Mouse (Mus musculus): ENCODE data around the gene Trnau1ap.

Trnau1ap gene

DNA sequence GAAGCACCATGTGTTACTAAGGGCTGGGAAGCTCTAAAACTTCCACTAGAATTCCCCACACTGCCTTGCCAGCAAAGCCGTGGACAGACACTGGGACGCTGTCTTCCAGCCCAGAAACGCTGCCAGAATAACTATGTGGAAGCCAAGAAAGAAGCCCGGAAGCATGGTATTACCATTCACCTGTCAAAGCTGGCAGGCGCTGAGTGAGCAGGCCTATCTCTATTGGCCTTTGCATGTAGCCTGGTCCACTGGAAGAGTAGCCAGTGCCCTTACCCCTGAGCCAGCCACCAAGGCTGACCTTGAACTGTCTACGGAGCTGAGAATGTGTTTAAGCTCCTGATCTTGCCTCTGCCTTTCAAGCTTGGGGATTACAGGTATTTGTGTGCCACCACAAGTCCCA, 27.9 kb downstream of the Trnau1ap start:
- DNase-seq (ENCODE audit: low spot score) = no peak

DNA sequence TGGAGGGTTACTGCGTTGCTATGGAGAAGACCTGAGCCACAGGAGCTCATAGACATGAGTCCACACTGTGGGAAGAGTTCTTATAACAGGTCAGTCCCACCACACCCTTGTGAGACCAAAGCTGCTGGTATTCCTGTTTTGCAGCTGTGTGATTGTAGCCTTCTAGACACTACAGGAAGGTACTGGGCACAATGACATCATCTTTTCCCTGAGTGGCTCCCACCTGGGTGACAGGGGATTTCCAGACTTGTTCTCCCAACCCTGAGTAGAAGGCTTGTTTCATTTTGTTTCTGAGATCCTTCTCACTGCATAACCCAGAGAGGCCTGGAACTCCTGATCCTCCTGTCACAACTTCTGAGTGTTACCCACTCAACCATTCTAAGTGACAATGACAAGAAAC, 29.5 kb downstream of the Trnau1ap start:
- DNase-seq (ENCODE audit: low spot score) = no peak

DNA sequence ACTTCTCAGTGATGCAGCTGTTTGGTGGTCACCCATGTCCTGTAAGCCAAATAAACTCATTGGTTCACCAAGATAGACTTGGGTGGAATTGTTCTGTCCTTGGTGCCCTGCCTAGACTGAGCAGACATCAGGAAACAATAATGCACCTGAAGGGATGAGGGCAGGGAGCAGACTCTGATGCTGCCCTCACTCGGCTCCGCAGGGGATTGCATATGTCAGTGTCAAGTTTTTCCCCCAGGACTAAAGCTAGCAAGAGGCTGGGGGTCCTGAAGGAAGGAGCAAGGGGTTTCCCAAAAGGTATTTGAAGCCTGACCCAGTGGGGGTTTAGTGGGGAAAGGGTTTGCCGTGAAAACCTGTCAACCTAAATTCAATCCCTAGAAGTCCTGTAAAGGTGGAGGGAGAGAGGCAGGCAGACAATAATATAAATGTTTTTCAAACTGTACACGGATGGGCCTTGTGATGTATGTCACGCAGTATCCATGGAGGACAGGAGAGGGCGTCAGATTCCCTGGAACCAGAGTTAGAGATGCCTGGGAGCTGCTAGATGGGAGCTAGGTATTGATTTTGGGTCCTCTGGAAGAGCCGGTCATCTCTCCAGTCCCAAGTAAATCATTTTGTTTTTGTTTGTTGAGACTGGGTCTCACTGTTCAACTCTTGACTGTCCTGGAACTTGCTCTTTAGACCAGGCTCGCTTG, 33.5 kb downstream of the Trnau1ap start:
- DNase-seq (ENCODE audit: low spot score) = peak; percentile 34

DNA sequence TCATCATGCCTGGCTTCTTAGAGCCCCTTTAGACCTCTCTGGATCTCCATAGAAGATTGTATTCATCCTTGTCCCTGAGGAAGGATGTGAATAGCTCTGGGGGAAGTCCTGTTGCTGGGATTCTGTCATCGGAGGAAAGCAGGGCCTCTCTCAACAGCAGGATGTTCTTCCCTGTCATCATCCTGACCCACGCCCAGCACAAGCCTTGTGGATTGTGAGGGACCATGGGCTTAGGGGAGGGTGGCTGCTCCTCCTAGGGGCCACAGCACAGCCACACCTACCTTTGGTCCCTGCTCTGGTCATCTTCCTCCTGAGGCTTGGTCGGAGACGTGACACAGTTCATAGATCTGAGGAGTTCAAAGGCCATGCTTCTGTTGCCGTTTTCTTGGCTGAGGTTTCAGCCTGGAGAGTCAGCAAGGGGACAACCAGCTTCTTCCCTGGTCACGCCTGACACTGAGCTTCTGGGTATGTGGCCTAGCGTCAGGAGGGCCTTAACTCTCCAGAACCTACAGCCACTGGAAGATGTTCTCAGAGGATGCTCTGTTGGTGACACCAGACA, 35.6 kb downstream of the Trnau1ap start:
- DNase-seq (ENCODE audit: low spot score) = no peak

DNA sequence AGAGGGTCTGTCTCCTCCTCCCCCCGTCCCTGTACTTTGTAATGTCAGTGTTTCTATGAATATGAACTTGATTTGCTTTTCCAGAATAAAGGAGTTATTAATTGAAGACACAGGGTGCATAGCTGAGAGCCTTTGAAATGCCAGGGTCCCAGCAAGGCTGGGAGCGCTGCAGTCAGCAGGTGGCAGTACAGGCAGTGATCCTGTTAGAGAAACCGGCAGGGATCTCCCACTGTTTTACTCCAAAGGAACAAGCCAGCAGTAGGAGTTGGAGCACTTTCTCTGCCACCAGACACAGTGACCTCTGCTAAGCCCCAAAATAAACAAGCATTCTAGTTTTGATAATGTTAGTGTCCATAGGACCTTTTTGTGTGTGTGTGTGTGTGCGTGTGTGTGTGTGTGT, 36.4 kb downstream of the Trnau1ap start:
- DNase-seq (ENCODE audit: low spot score) = peak; percentile 56

DNA sequence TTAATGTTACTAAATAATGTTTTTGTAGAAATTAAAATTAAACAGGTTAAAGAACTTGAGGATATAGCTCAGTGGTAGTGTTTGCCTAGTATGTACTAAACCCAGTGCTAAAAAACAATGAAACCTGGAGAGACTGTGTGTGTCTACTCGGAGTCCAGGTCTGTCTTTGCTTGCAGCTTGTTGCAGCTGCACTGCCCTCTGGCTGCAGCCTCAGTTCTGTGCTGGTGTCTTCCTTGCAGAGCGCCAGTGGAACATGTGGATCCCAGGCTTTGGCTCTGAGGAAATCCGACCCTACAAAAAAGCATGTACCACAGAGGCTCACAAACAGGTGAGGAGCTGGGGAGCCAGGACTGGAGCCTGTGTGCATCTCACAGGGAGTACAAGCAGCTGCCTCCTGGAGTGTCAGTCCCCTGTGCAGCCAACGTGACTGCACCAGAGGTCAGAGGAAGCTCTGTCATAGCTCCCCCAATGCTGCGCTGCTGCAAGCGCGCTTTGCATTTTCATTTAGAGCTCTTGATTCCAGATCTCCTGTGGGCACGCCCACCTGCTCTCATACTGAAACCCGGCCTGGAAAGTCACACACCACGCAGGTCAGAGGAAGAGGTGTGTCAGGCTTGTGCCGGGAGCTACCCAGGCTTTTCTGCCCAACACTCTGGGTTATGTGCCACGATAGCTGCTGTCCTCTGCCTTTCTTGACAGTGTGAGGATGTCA, 37.6 kb downstream of the Trnau1ap start:
- DNase-seq (ENCODE audit: low spot score) = no peak

DNA sequence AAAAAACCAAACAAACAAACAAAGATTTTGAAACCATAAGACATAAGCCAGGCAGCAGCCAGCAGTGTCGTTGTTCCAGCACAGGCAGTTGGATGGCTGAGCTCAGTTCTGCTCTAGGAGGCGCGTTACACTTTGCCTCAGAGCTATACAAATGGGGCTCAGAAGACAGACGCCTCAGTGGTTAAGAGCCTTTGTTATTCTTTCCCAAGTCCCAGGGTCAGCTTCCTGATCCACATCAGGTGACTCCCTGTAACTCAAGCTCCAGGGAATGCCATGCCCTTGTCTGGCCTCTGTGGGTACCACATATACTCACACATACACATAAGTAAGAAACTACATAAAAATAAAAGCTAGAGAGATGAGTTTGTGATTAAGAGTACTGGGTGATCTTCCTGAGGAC, 38.3 kb downstream of the Trnau1ap start:
- DNase-seq (ENCODE audit: low spot score) = no peak

DNA sequence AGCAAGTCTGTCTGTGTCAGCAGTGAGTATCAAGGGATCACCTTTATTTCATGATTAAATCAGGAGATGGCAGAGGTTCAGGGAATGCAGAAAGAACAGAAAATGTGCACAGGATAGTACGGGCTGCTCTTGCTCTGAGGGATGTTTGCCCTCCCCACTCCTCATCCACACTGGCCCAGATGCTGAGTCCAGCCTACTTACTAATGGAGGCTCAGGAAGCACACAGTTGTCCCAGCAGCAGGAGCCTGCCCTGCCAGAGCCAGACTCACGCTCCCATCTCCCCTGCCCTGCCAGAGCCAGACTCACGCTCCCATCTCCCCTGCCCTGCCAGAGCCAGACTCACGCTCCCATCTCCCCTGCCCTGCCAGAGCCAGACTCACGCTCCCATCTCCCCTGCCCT, 40.5 kb downstream of the Trnau1ap start:
- DNase-seq (ENCODE audit: low spot score) = peak; percentile 48

DNA sequence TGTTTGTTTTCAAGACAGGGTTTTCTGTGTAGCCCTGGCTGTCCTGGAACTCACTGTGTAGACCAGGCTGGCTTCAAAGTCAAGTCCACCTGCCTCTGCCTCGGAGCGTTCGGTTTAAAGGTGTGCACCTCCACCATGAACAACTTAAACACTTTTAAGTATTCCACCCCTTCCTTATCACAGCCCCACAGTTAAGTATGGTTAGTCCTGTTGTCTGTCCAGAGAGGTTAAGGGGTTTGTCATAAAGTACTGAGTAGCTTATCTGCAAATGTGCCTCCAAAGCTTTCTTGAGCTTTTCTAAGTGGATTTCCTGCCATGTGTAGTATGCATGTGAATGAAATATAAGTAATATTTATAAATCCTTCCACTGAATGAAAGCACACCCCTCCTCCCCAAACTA, 53.4 kb downstream of the Trnau1ap start:
- DNase-seq (ENCODE audit: low spot score) = no peak

DNA sequence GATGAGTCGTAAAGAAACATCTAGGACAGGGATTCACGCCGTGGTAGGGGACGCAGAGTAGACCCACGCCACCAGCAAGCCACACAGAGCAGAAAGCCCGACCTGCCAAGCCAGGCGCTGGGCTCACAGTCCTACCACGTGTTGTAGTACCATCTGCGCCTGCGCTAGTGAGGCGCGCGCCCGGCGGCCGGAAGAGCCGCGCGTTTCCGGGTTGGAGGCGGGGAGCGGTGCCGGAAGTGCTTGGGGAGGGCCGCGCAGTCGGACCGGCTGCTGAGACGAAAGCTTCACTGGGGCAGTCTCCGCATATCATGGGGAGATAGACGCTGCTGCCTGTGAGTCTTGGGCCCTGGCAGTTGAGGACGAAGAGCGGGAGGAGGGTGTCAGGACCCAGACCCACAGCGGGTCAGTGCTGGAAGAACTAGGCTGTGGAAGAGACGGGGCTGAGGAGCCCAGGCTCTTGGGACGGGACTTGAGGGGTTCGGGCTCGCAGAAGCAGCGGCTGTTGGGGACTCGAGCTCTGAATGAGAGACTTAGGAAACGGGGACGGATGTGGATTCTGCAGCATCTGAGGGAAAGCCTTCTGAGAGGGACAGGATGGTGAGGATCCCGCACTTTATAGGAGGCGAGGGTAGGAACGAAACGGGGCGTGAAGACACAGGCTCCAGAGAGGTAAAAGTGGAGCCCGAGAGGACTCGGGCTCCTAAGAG, 55.0 kb downstream of the Trnau1ap start, which contains the start of gene Taf12:
Gene Taf12 (plus strand): TSS at position 220 of the 707 bp plus-strand sequence.
- DNase-seq (ENCODE audit: low spot score) = peak; percentile 97

DNA sequence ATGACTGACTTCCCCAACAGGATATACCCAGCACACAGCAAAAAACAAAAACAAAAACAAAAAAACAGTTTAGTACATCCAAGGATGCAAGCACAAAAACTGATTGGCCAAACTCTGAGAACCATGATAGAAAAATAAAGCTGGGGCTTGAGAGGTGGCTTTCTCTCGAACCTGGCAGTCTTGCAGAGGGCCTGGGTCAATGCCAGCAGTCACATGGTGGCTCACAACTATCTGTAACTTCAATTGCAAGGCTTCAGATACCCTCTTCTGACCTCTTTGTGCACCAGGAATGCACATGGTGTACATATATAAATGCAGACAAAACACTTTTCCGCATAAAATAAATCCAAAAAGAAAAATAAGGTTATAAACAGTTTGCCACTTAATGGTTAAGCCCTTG, 56.2 kb downstream of the Trnau1ap start:
- peak; percentile 32 for DNase-seq (ENCODE audit: low spot score)

DNA sequence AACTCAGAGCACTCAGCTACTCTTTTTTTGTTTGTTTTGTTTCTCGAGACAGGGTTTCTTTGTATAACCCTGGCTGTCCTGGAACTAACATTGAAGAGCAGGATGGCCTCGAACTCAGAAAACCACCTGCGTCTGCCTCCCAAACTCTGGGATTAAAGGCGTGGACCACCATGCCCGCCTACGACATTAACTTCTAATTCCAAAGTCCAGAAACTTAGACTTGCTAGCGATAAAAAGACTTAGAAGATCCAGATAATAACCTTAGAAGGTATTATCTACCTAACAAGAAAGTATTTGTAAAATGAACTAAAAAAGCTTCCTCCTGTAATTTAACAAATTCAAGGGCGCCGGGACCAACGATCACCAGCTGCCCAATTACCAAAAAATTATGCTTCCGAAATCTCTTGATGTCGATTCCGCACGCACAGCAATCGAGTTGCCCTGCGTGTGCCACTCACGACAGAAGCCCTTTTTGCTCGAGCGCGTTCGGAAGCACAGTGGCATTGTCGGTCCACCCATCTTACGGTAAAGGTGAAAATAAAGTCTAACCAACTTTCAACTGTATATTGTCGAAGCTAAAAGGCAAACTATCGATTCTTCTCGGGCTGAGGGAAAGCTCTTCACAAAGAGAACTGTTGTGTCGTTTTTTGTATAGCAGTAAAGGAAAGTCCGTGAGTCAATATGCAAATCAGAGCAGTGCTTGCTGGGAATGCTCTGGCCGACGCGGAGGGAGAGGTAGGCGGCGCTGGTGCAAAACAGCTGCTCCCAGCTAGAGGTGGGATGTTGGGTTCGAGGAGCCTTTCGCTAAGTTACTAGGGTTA, 59.4 kb downstream of the Trnau1ap start:
- peak; percentile 98 for DNase-seq (ENCODE audit: low spot score)

DNA sequence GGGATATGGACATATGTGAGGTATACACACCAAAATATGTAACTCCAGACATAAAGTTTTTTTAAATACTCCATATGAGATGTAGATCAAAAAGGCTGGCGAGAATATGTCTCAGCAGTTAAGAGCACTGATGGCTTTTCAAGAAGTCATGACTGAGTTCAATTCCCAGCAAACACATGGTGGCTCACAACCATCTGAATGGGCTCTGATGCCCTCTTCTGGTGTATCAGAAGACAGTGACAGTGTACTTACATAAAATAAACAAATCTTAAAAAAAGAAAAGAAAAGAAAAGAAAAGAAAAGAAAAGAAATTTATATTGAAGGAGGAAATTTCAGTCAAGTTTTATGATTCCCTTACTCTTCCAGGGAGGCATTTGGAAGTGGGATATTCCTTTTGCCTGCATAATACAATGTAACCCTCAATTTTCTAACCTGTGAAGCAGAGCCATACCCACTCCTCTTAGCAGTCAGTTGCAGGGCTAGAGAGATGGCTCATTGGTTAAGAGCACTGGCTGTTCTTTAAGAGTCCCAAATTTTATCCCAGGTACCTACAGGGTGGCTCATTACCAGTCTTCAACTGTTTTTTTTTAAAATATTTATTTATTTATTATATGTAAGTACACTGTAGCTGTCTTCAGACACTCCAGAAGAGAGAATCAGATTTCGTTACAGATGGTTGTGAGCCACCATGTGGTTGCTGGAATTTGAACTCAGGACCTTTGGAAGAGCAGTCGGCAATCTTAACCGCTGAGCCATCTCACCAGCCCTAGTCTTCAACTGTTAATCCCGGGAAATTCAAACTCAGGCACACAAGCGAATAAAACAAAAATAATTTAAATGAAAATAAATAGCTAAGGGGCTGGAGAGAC, 60.2 kb downstream of the Trnau1ap start:
- peak; percentile 71 for DNase-seq (ENCODE audit: low spot score)

DNA sequence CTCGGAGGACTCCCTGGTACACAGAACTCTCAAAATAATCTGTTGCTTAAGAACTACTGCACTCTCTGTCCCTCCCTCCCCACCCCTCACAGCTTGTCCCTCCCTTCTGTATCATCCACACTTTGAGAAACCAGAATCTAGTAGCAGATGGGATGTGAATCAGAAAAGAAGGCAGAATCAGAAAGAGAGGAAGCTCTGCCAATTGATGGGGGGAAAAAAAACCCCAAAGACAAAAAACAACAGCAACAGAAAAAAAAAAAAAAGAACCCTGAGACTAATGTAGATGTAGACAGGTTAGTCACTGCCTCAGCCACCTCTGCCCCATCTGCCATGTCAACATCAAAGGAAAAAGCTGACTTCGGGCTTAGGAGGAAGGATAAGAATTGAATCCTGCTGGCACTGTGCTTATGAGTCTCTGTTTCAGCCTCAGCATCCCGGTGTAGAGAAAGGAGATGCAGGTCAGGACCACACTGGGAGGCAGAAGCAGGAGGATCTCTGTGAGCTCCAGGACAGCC, 62.4 kb downstream of the Trnau1ap start:
- no peak for DNase-seq (ENCODE audit: low spot score)

DNA sequence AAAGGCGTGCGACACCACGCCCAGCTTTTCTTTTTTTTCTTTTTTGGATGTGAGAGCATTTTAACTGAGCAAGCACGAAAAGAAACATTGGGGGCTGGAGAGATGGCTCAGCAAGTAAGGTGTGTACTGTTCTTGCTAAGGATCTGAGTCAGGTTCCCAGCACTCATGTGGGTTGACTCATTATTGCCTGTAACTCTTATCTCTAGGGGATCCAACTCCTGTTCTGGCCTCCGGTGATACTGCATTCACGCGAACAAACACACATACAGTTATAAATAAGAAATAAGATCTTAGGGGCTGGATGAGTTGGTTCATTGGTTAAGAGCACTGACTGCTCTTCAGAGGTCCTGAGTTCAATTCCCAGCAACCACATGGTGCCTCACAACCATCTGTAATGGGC, 66.0 kb downstream of the Trnau1ap start:
- DNase-seq (ENCODE audit: low spot score) = no peak

DNA sequence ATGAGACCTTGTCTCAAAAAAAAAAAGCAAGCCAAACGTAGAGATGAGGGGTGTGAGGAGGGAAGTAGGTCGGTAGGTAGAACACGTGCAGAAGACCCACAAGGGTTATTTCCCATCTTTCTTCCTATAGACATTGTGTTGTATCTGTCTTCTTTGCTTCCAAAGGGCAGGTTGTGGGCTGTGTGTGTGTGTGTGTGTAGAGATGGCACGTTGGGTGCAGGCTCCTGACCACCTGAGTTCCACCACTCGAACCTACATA, 67.1 kb downstream of the Trnau1ap start:
- DNase-seq (ENCODE audit: low spot score) = no peak

Measured in MN1 (cell line).